Mouse (Mus musculus): ENCODE measurements around the gene Tmem238l.

The Tmem238l gene

GRCm38 (mm10) chr11:66981336-66982115 lies 25.1 kb downstream of the Tmem238l start:
- no peak for DNase-seq

GRCm38 (mm10) chr11:66982794-66983193 lies 26.4 kb downstream of the Tmem238l start:
- peak; percentile 71 for DNase-seq

- peak; percentile 69 for DNase-seq
Measured at GRCm38 (mm10) chr11:66983422-66984164, 27.2 kb downstream of the Tmem238l start.

- DNase-seq: peak; percentile 89
Measured at GRCm38 (mm10) chr11:66984165-66985135, 28.0 kb downstream of the Tmem238l start.

- DNase-seq: no peak
Measured at GRCm38 (mm10) chr11:66985136-66985702, 28.8 kb downstream of the Tmem238l start.

- no peak for DNase-seq
Measured at GRCm38 (mm10) chr11:66992150-66992549, 35.7 kb downstream of the Tmem238l start.

- DNase-seq: no peak
Measured at GRCm38 (mm10) chr11:66993674-66994073, 37.2 kb downstream of the Tmem238l start.

GRCm38 (mm10) chr11:66996446-66996845 lies 40.0 kb downstream of the Tmem238l start:
- DNase-seq: no peak

- peak; percentile 86 for DNase-seq
Measured at GRCm38 (mm10) chr11:66998467-66999403, 42.3 kb downstream of the Tmem238l start.

- no peak for DNase-seq
Measured at GRCm38 (mm10) chr11:67000671-67001070, 44.2 kb downstream of the Tmem238l start.

GRCm38 (mm10) chr11:67001717-67002116 lies 45.3 kb downstream of the Tmem238l start:
- DNase-seq: no peak

- DNase-seq: no peak
Measured at GRCm38 (mm10) chr11:67002911-67003310, 46.5 kb downstream of the Tmem238l start.

GRCm38 (mm10) chr11:67007961-67008360 lies 51.5 kb downstream of the Tmem238l start:
- DNase-seq: no peak

- no peak for DNase-seq
Measured at GRCm38 (mm10) chr11:67008528-67008927, 52.1 kb downstream of the Tmem238l start.

GRCm38 (mm10) chr11:67010430-67010829 lies 54.0 kb downstream of the Tmem238l start:
- DNase-seq: no peak

GRCm38 (mm10) chr11:67011635-67012034 lies 55.2 kb downstream of the Tmem238l start:
- no peak for DNase-seq
